Mouse (Mus musculus): ENCODE measurements at regions not wholly inside any gene's neighbourhood (a gene's known extent, or its start where the extent isn't known, plus 50 kb on each side); places are given as distances from the start of the nearest gene placed in this dataset.

- no peak overlapping the region for H3K9ac ChIP-seq (replicated peaks)
- no peaks in the 10 kb centered on the region for H3K27me3 ChIP-seq (replicated peaks)
- no peak for ATAC-seq (ENCODE audit: low FRiP score)
- H3K9me3 ChIP-seq (replicated peaks) = no peaks in the 10 kb centered on the region
- no peak overlapping the region for H3K27ac ChIP-seq (replicated peaks)
- no peak overlapping the region for H3K4me2 ChIP-seq
- WGBS = 69% methylated on average over 3 of the region's 3 CpGs
- no peaks in the 10 kb centered on the region for H3K36me3 ChIP-seq
- no peaks in the 10 kb centered on the region for H3K4me1 ChIP-seq
- no peak overlapping the region for H3K4me3 ChIP-seq (replicated peaks)
Observed at GRCm38 (mm10) chr3:39904377-39904776, 626.7 kb upstream of the Intu start.

- no peak overlapping the region for H3K9ac ChIP-seq (replicated peaks)
- no peaks in the 10 kb centered on the region for H3K4me1 ChIP-seq
- H3K4me2 ChIP-seq = no peak overlapping the region
- H3K27ac ChIP-seq (replicated peaks) = no peak overlapping the region
- no peak overlapping the region for H3K4me3 ChIP-seq (replicated peaks)
- H3K9me3 ChIP-seq (replicated peaks) = no peaks in the 10 kb centered on the region
- WGBS = 83% methylated on average over 4 of the region's 4 CpGs
- no peak for ATAC-seq (ENCODE audit: low FRiP score)
- no peaks in the 10 kb centered on the region for H3K27me3 ChIP-seq (replicated peaks)
- H3K36me3 ChIP-seq = no peaks in the 10 kb centered on the region
Observed at GRCm38 (mm10) chr3:39908676-39909362, 622.3 kb upstream of the Intu start.

- Histone ChIP-seq H3K4me3 (replicated peaks) (no peak overlapping the region), H3K9me3 (replicated peaks) (no peaks in the 10 kb centered on the region), H3K27ac (replicated peaks) (no peak overlapping the region), H3K36me3 (no peaks in the 10 kb centered on the region), H3K9ac (replicated peaks) (no peak overlapping the region), H3K27me3 (replicated peaks) (no peaks in the 10 kb centered on the region), H3K4me2 (no peak overlapping the region), H3K4me1 (no peaks in the 10 kb centered on the region)
- ATAC-seq (ENCODE audit: low FRiP score) = no peak
- 64% methylated on average over 1 of the region's 1 CpGs for WGBS
Observed at GRCm38 (mm10) chr3:39909642-39910041, 621.4 kb upstream of the Intu start.

- Histone ChIP-seq H3K27me3 (replicated peaks) (no peaks in the 10 kb centered on the region), H3K9ac (replicated peaks) (no peak overlapping the region), H3K9me3 (replicated peaks) (no peaks in the 10 kb centered on the region), H3K4me3 (replicated peaks) (no peak overlapping the region), H3K27ac (replicated peaks) (no peak overlapping the region), H3K4me2 (no peak overlapping the region), H3K36me3 (no peaks in the 10 kb centered on the region), H3K4me1 (no peaks in the 10 kb centered on the region)
- no peak for ATAC-seq (ENCODE audit: low FRiP score)
- WGBS = 90% methylated on average over 2 of the region's 2 CpGs
Observed at GRCm38 (mm10) chr3:39918601-39919000, 612.5 kb upstream of the Intu start.

GRCm38 (mm10) chr3:39925436-39925835, 605.6 kb upstream of the Intu start:
- WGBS = 86% methylated on average over 3 of the region's 3 CpGs
- H3K4me3 ChIP-seq (replicated peaks) = no peak overlapping the region

GRCm38 (mm10) chr3:39928421-39928820, 602.7 kb upstream of the Intu start:
- Histone ChIP-seq H3K36me3 (no peaks in the 10 kb centered on the region), H3K9me3 (replicated peaks) (no peaks in the 10 kb centered on the region), H3K27me3 (replicated peaks) (no peaks in the 10 kb centered on the region), H3K4me3 (replicated peaks) (no peak overlapping the region), H3K9ac (replicated peaks) (no peak overlapping the region), H3K27ac (replicated peaks) (no peak overlapping the region), H3K4me1 (no peaks in the 10 kb centered on the region), H3K4me2 (no peak overlapping the region)
- 95% methylated on average over 2 of the region's 2 CpGs for WGBS
- ATAC-seq (ENCODE audit: low FRiP score) = no peak

More at GRCm38 (mm10) chr3:39925436-39925835, 605.6 kb upstream of the Intu start:
- Histone ChIP-seq H3K4me2 (no peak overlapping the region), H3K36me3 (no peaks in the 10 kb centered on the region), H3K4me1 (no peaks in the 10 kb centered on the region), H3K27me3 (replicated peaks) (no peaks in the 10 kb centered on the region), H3K27ac (replicated peaks) (no peak overlapping the region), H3K9me3 (replicated peaks) (no peaks in the 10 kb centered on the region), H3K9ac (replicated peaks) (no peak overlapping the region)
- ATAC-seq (ENCODE audit: low FRiP score) = no peak

GRCm38 (mm10) chr3:39933372-39933771, 597.7 kb upstream of the Intu start:
- WGBS = 90% methylated on average over 3 of the region's 3 CpGs
- H3K4me1 ChIP-seq = no peaks in the 10 kb centered on the region
- no peaks in the 10 kb centered on the region for H3K36me3 ChIP-seq
- no peaks in the 10 kb centered on the region for H3K9me3 ChIP-seq (replicated peaks)
- H3K9ac ChIP-seq (replicated peaks) = no peak overlapping the region
- no peak overlapping the region for H3K27ac ChIP-seq (replicated peaks)
- H3K4me3 ChIP-seq (replicated peaks) = no peak overlapping the region
- ATAC-seq (ENCODE audit: low FRiP score) = no peak
- H3K4me2 ChIP-seq = no peak overlapping the region
- no peaks in the 10 kb centered on the region for H3K27me3 ChIP-seq (replicated peaks)

- Histone ChIP-seq H3K27ac (replicated peaks) (no peak overlapping the region), H3K36me3 (no peaks in the 10 kb centered on the region), H3K4me2 (no peak overlapping the region), H3K9ac (replicated peaks) (no peak overlapping the region), H3K4me1 (no peaks in the 10 kb centered on the region), H3K27me3 (replicated peaks) (no peaks in the 10 kb centered on the region), H3K4me3 (replicated peaks) (no peak overlapping the region), H3K9me3 (replicated peaks) (no peaks in the 10 kb centered on the region)
- 89% methylated on average over 3 of the region's 3 CpGs for WGBS
- no peak for ATAC-seq (ENCODE audit: low FRiP score)
Observed at GRCm38 (mm10) chr3:39937719-39938278, 593.3 kb upstream of the Intu start.

- no peaks in the 10 kb centered on the region for H3K4me1 ChIP-seq
- H3K27me3 ChIP-seq (replicated peaks) = no peaks in the 10 kb centered on the region
- H3K9ac ChIP-seq (replicated peaks) = no peak overlapping the region
- no peak for ATAC-seq (ENCODE audit: low FRiP score)
- no peaks in the 10 kb centered on the region for H3K9me3 ChIP-seq (replicated peaks)
- 82% methylated on average over 3 of the region's 3 CpGs for WGBS
- no peaks in the 10 kb centered on the region for H3K36me3 ChIP-seq
- H3K4me3 ChIP-seq (replicated peaks) = no peak overlapping the region
- H3K4me2 ChIP-seq = no peak overlapping the region
- no peak overlapping the region for H3K27ac ChIP-seq (replicated peaks)
Observed at GRCm38 (mm10) chr3:39944581-39944980, 586.5 kb upstream of the Intu start.

GRCm38 (mm10) chr3:39952103-39952502, 579.0 kb upstream of the Intu start:
- no peaks in the 10 kb centered on the region for H3K27me3 ChIP-seq (replicated peaks)
- H3K4me3 ChIP-seq (replicated peaks) = no peak overlapping the region
- no peaks in the 10 kb centered on the region for H3K36me3 ChIP-seq
- H3K27ac ChIP-seq (replicated peaks) = no peak overlapping the region
- no peaks in the 10 kb centered on the region for H3K4me1 ChIP-seq
- H3K4me2 ChIP-seq = no peak overlapping the region
- 0 out of 2 replicates have a peak, but pooled peaks cover 7% of the 10 kb centered on the region for H3K9me3 ChIP-seq (replicated peaks)
- no peak for ATAC-seq (ENCODE audit: low FRiP score)
- 84% methylated on average over 2 of the region's 2 CpGs for WGBS
- no peak overlapping the region for H3K9ac ChIP-seq (replicated peaks)

- Histone ChIP-seq H3K9me3 (replicated peaks) (0 out of 2 replicates have a peak, but pooled peaks cover 7% of the 10 kb centered on the region), H3K4me3 (replicated peaks) (no peak overlapping the region), H3K9ac (replicated peaks) (no peak overlapping the region), H3K36me3 (no peaks in the 10 kb centered on the region), H3K4me2 (no peak overlapping the region), H3K27me3 (replicated peaks) (no peaks in the 10 kb centered on the region), H3K27ac (replicated peaks) (no peak overlapping the region), H3K4me1 (no peaks in the 10 kb centered on the region)
- WGBS = 76% methylated on average over 1 of the region's 1 CpGs
- ATAC-seq (ENCODE audit: low FRiP score) = no peak
Observed at GRCm38 (mm10) chr3:39952556-39952955, 578.5 kb upstream of the Intu start.

- ATAC-seq (ENCODE audit: low FRiP score) = no peak
- Histone ChIP-seq H3K9me3 (replicated peaks) (no peaks in the 10 kb centered on the region), H3K27ac (replicated peaks) (no peak overlapping the region), H3K27me3 (replicated peaks) (no peaks in the 10 kb centered on the region), H3K4me1 (peaks cover 7% of the 10 kb centered on the region; the same call in 1 of the 2 replicates), H3K4me3 (replicated peaks) (no peak overlapping the region), H3K36me3 (no peaks in the 10 kb centered on the region), H3K9ac (replicated peaks) (no peak overlapping the region), H3K4me2 (no peak overlapping the region)
- 51% methylated on average over 7 of the region's 7 CpGs for WGBS
Observed at GRCm38 (mm10) chr3:39961836-39962640, 569.0 kb upstream of the Intu start.
